In genomic region chr9:57820186-57821080, GRCm38 (mm10) we compare ENCODE assay signal across 11 mouse cellular contexts. TPM values are rescaled to one million over a fixed set of nuclear protein-coding genes. Genes with fewer than 3 reads are reported as not detected.
DNase-seq lines count a peak whose midpoint lies in the region; ATAC-seq and TF ChIP-seq lines count a peak whose summit lies in the region.
"Had no signal": no experiment of that assay in that cellular context is flagged by ENCODE, and none has a peak within 500 bp of the region (broad histone marks: within the 10 kb centered on the region; RNA-seq: fewer than 3 reads in every experiment).

No protein-coding gene starts in this region.

- 25% methylated on average over 16 of the region's 16 CpGs for WGBS in hindbrain, embryonic 16.5 days
- 20% methylated on average over 16 of the region's 16 CpGs for WGBS in neural tube, embryonic 13.5 days

- no peaks in the 10 kb centered on the region for H3K9me3 ChIP-seq in hindbrain, embryonic 16.5 days (ENCODE audit: control insufficient read depth, low read length)
- no peaks in the 10 kb centered on the region for H3K9me3 ChIP-seq in neural tube, embryonic 13.5 days

- peak overlapping the region; percentile 24; the same call in 1 of the 2 replicates for H3K27ac ChIP-seq in left cerebral cortex, adult 2 months
- 0 out of 2 replicates have a peak overlapping the region, but pooled peaks have one; percentile 1 for H3K27ac ChIP-seq in hindbrain, embryonic 16.5 days (ENCODE audit: low read depth, low read length)
- H3K27ac ChIP-seq in neural tube, embryonic 13.5 days (replicated peaks): 0 out of 2 replicates have a peak overlapping the region, but pooled peaks have one; percentile 23

- no peak for ATAC-seq in hindbrain, embryonic 16.5 days
- no peak for ATAC-seq in neural tube, embryonic 13.5 days (ENCODE audit: low read depth)

- intact Hi-C loops in left cerebral cortex, adult 2 months (cut with DNase I): no loop called here

- H3K27me3 ChIP-seq in hindbrain, embryonic 16.5 days (replicated peaks; ENCODE audit: control insufficient read depth, insufficient read depth, low read length): no peaks in the 10 kb centered on the region
- H3K27me3 ChIP-seq in neural tube, embryonic 13.5 days: no peaks in the 10 kb centered on the region

- H3K9ac ChIP-seq in hindbrain, embryonic 16.5 days (ENCODE audit: low read depth, low read length): no peak overlapping the region
- H3K9ac ChIP-seq in neural tube, embryonic 13.5 days: peak overlapping the region; percentile 43; the same call in 1 of the 2 replicates

- TF ChIP-seq CTCF in left cerebral cortex, adult 2 months (IDR thresholded peaks at IDR 0.05): no peak

- H3K4me2 ChIP-seq in hindbrain, embryonic 16.5 days (ENCODE audit: low read length): no peak overlapping the region
- H3K4me2 ChIP-seq in neural tube, embryonic 13.5 days: no peak overlapping the region

- H3K4me3 ChIP-seq in left cerebral cortex, adult 2 months: no peak overlapping the region
- no peak overlapping the region for H3K4me3 ChIP-seq in hindbrain, embryonic 16.5 days (ENCODE audit: low read length)
- no peak overlapping the region for H3K4me3 ChIP-seq in neural tube, embryonic 13.5 days

- no peaks in the 10 kb centered on the region for H3K36me3 ChIP-seq in hindbrain, embryonic 16.5 days (ENCODE audit: control insufficient read depth, insufficient read depth, low read length)
- H3K36me3 ChIP-seq in neural tube, embryonic 13.5 days: 0 out of 2 replicates have a peak, but pooled peaks cover under 1% of the 10 kb centered on the region

- peaks cover 17% of the 10 kb centered on the region for H3K4me1 ChIP-seq in hindbrain, embryonic 16.5 days (ENCODE audit: control insufficient read depth, insufficient read depth, low read depth, low read length)
- H3K4me1 ChIP-seq in neural tube, embryonic 13.5 days (replicated peaks): peaks cover 57% of the 10 kb centered on the region

- peak; percentile 46 for DNase-seq in embryo, embryonic 11 days
- no peak for DNase-seq in embryo, embryonic 10 days (ENCODE audit: low spot score)
- no peak for DNase-seq in left cerebral cortex, adult 2 months (ENCODE audit: extremely low spot score in 1 of 2, low spot score in 2 of 2)
- no peak for DNase-seq in left cerebral cortex, adult 9 months (ENCODE audit: low spot score in 2 of 2)
- DNase-seq in lung, postnatal 10 days: no peak
- DNase-seq in gastrocnemius, postnatal 25 days: no peak
- DNase-seq: gastrocnemius, postnatal 10 days; kidney, adult 9 months; lung, postnatal 14 days had no signal

RNA-seq across cellular contexts. Expression of gene Arid3b, which starts 16.2 kb away (rescaled TPM):
- 10 to 100 TPM; 10.9 to 14.8 TPM for total RNA-seq in left cerebral cortex, adult 2 months (2021)
- 5.4 and 8.6 TPM in 2 replicates for polyA plus RNA-seq in hindbrain, embryonic 16.5 days (2015; fragmentation: Nextera tagmentation; extraction: Ambion mirVana)
- 11.4 and 11.7 TPM in 2 replicates for polyA plus RNA-seq in neural tube, embryonic 13.5 days (2015; fragmentation: Nextera tagmentation; extraction: Ambion mirVana)
- 1 to 10 TPM; 2.1 to 2.8 TPM for total RNA-seq in gastrocnemius, postnatal 25 days (2021)

RNA-seq across cellular contexts. Expression of gene Clk3, which starts 54.8 kb away (rescaled TPM):
- 10 to 100 TPM; 86.8 to 96.3 TPM for total RNA-seq in left cerebral cortex, adult 2 months (2021)
- 57.2 and 66.1 TPM in 2 replicates for polyA plus RNA-seq in hindbrain, embryonic 16.5 days (2015; fragmentation: Nextera tagmentation; extraction: Ambion mirVana)
- polyA plus RNA-seq in neural tube, embryonic 13.5 days (2015; fragmentation: Nextera tagmentation; extraction: Ambion mirVana): 68.6 and 76.6 TPM in 2 replicates
- total RNA-seq in gastrocnemius, postnatal 25 days (2021): 10 to 100 TPM; 28.7 to 31.3 TPM
